Mouse (Mus musculus): Measurements from ENCODE around the gene Atg13. TPM values are rescaled to one million over a fixed set of nuclear protein-coding genes. Genes with fewer than 3 reads are reported as not detected.
"Not testable (repeated sequence)": the region's sequence is repeated elsewhere in the genome, so short reads cannot be mapped to it uniquely, and the experiment has no call there.

The Atg13 gene
- 10 to 100 TPM; 50.7 to 59.6 (median 55.4) TPM for total RNA-seq (2022)

GRCm38 (mm10) chr2:91710272-91711234 lies at the start of gene Atg13, which contains the start of gene Harbi1:
Atg13 (minus strand) TSS chr2:91710576.
Harbi1 (plus strand) TSS chr2:91710852.
- DNase-seq (ENCODE audit: low spot score), result peak; percentile 90

GRCm38 (mm10) chr2:91749811-91750261 lies 39.5 kb upstream of the Atg13 start:
- DNase-seq (ENCODE audit: low spot score), result peak; percentile 75

DNA sequence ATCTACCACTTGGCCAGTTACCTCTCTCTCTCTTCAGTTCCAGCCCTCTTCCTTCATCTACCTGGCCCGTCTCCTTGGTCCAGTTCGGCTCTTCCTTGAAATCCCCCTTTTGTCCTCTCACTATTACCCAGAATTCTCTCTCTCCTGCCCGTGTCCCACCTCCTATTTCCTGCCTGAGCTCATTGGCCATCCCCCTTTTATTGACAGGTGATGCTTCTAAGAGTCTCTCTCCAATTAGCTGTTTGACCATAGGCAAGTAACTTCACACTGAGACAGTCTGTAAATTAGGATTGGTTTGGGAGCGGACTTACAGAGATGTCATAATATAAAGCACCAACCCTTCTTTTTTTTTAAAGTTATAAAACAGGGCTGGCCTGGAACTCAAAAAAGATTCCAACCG lies 34.3 kb upstream of the Atg13 start:
- DNase-seq (ENCODE audit: low spot score), result no peak

- DNase-seq (ENCODE audit: low spot score), result no peak
These were observed 29.2 kb upstream of the Atg13 start for GRCm38 (mm10) chr2:91739586-91739985.

- no peak for DNase-seq (ENCODE audit: low spot score)
These were observed 24.8 kb upstream of the Atg13 start for GRCm38 (mm10) chr2:91735221-91735620.

DNA sequence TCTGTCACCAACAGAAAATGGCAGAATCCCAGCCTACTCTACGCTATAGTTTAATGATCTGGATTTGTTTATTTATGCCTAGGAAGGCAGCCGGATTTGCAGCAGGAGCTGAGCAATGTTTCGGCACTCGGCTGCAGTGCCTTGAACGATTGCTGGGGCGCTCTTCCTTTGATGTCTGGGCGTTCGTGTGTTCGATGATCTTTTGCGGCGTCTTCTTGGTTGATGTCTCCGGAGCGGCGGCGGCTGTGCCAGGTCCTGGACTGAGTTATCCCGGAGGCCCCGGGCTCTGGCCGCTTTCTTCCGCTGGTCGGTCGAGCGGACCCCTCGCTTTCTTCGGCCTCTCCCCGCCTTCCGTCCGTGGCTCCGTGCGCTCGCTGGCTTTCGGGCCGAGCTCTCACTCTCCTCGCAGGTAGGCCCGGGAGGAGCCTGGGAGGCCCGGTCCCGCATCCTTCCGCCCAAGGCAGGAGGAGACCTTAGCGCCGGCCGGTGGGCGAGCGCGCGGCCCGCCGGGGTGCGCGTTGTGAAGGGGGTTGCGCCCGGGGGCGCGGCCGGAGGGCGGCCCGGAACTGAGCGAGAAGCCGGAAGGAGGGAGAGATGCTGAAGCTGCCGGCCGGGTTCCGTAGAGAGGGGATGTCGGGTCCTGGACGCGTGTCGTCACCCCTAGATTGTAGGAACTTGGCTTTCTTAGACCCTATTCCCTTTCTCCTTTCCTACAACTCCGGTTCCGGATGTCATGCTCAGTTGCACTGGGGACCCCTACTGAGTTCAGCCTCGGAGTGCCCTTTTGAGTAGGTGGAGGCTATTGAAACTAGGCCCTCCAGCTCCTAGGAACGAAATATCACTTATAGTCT lies 19.8 kb upstream of the Atg13 start, which contains the start of gene Ambra1:
Ambra1 (plus strand) TSS at position 164 of the 851 bp plus-strand sequence.
- peak; percentile 85 for DNase-seq (ENCODE audit: low spot score)

DNA sequence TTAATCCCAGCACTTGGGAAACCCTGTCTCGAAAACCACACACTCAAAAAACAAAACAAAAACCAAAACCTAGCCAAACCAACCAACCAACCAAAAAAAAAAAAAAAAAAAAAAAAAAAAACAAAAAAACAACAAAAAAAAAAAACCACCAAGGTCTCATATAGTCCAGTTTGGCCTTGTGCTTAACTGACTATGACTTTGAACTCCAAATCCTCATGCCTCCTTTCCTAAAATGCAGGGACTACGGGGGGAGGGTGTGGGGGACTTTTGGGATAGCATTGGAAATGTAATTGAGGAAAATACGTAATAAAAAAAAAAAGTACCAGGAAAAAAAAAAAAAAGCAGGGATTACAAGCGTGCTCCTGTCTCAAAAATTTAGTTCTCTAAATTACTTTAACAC lies 19.2 kb upstream of the Atg13 start:
- DNase-seq (ENCODE audit: low spot score), result no peak

DNA sequence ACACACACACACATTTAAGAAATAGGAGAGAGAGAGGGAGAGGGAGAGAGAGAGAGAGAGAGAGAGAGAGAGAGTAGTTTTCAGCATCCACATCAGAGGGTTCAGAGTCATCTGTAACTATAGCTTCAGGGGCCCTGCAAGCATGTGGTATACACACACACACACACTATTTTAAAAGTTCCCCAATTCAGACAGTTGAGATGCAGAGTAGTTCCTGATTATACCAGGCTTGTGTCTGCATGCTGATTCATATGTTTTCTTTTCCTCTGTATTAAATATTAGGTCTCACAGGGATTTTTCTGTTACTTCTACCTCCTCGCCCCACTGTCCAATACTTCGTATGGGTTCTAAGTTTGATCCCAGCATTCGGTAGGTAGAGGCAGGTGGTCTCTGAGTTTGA lies 16.6 kb upstream of the Atg13 start:
- DNase-seq (ENCODE audit: low spot score), result no peak

DNA sequence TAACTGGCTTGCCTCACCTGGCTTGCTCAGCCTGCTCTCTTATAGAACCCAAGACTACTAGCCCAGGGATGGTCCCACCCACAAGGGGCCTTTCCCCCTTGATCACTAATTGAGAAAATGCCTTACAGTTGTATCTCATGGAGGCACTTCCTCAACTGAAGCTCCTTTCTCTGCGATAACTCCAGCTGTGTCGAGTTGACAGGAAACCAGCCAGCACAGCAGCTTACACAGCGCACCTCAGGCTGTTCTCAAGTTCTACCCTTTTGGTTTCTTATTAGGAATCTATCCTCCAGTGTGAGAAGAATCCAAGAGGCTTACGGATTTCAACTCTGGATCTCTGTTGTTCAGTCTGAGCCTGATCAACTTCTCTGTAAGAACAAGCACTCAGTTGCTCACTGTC lies 15.1 kb upstream of the Atg13 start:
- not testable (repeated sequence) for DNase-seq (ENCODE audit: low spot score)

GRCm38 (mm10) chr2:91724716-91725115 lies 14.3 kb upstream of the Atg13 start:
- DNase-seq (ENCODE audit: low spot score), result no peak

DNA sequence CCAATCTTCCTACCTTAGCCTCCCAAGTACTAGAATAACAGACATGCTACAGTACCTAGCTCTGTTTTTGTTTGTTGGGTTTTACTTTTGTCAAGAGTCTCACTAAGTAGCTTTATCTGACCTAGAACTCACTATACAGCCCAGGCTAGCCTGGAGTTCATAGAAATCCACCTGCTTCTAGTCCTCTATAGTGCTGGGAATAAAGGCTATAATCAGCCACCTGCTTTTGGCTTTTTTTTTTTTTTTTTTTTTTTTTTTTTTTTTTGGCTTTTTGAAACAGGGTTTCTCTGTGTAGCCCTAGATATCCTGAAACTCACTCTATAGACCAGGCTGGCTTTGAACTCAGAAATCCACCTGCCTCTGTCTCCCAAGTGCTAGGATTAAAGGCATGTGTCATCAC lies 13.6 kb upstream of the Atg13 start:
- no peak for DNase-seq (ENCODE audit: low spot score)

DNA sequence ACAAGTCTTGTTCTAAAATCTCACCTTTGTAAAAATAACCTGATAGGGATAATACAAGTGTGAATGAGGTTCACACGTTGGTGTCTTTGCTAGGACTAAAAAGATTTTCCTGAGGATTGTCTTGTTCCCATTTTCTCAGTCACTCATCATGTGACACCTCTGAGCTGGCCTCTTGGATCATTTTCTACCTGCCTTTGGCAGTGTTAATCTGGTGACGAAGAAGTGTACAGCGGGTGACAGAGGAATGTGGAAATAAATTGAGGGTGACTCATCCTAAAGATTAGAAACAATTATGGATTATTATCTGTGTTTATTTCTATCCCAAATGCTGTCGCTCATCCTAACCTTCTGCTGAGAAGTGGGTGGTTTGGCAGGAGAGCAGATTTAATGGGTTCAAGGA lies 13.0 kb upstream of the Atg13 start:
- DNase-seq (ENCODE audit: low spot score), result no peak

GRCm38 (mm10) chr2:91718276-91718675 lies 7.9 kb upstream of the Atg13 start:
- DNase-seq (ENCODE audit: low spot score), result no peak

- DNase-seq (ENCODE audit: low spot score), result no peak
These were observed 4.5 kb upstream of the Atg13 start for GRCm38 (mm10) chr2:91714921-91715320.

- DNase-seq (ENCODE audit: low spot score), result no peak
These were observed 1.0 kb upstream of the Atg13 start for GRCm38 (mm10) chr2:91711256-91711925.

- DNase-seq (ENCODE audit: low spot score), result no peak
These were observed 2.0 kb downstream of the Atg13 start for GRCm38 (mm10) chr2:91708361-91708760.

- no peak for DNase-seq (ENCODE audit: low spot score)
These were observed 3.9 kb downstream of the Atg13 start for GRCm38 (mm10) chr2:91706456-91706855.

DNA sequence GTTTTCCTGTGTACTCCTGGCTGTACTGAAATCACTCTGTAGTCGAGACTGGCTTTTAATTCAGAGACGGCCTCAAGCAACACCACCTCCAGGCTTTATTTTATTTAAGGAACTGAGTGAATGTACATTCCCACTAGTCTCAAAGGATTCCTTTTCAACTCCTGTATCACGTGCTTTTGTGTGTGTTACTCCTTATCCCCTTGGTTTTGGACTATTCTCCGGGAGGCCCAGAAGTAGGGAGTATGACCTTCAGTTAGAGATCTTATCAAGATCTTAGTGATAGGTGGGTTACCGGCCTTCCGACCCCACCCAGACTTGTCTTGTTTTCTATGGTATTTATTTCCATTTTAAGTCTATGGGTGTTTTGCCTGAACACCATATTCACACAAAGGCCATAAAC lies 4.6 kb downstream of the Atg13 start:
- no peak for DNase-seq (ENCODE audit: low spot score)

- DNase-seq (ENCODE audit: low spot score), result no peak
These were observed 9.0 kb downstream of the Atg13 start for GRCm38 (mm10) chr2:91701366-91701765.

DNA sequence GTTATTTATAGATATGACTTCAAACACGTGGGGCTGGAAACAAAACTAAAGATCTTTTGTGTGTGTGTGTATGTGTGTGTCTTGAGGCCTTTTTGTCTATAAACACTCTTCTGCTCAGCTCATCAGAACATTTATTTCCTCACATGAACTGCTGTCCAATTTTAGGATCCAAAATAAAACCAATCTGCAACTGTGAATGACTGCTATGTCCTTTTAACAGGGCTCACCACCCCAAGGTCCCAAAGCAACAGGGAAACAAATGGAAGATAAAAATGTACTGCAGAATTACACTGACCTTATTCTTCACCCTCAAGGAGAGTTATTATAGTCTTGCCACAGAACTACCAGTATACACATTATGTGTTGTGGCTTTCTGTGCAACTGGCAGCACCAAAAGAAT lies 11.2 kb downstream of the Atg13 start:
- no peak for DNase-seq (ENCODE audit: low spot score)

GRCm38 (mm10) chr2:91696225-91696590 lies 14.2 kb downstream of the Atg13 start:
- no peak for DNase-seq (ENCODE audit: low spot score)

Data from heart, adult 8-10 months (tissue).